Mouse (Mus musculus): ENCODE measurements around the gene Rflna. TPM values are rescaled to one million over a fixed set of nuclear protein-coding genes. Genes with fewer than 3 reads are reported as not detected.

The Rflna gene
- polyA plus RNA-seq, 1 experiment = not detected

GRCm38 (mm10) chr5:125057555-125058266, 54.7 kb downstream of the Rflna start:
- peak overlapping the region; percentile 43 for H3K4me3 ChIP-seq (replicated peaks; ENCODE audit: control insufficient read depth, low read depth, low read length)
- WGBS = 5% methylated on average over 29 of the region's 29 CpGs
- TF ChIP-seq POLR2A (IDR thresholded peaks at IDR 0.05; ENCODE audit: borderline replicate concordance, control insufficient read depth, low read depth, low read length) = no peak
- no peak for TF ChIP-seq CTCF (IDR thresholded peaks at IDR 0.05; ENCODE audit: control insufficient read depth, insufficient read depth, low read length)
- peak overlapping the region; percentile 39; the same call in 1 of the 2 replicates for H3K27ac ChIP-seq (ENCODE audit: control insufficient read depth, insufficient read depth, low read depth, low read length, poor library complexity)
- peaks cover 22% of the 10 kb centered on the region for H3K4me1 ChIP-seq (ENCODE audit: control insufficient read depth, insufficient read depth, low read length)

- no peak for TF ChIP-seq POLR2A (IDR thresholded peaks at IDR 0.05; ENCODE audit: borderline replicate concordance, control insufficient read depth, low read depth, low read length)
- TF ChIP-seq CTCF (IDR thresholded peaks at IDR 0.05; ENCODE audit: control insufficient read depth, insufficient read depth, low read length) = no peak
- peaks cover 20% of the 10 kb centered on the region for H3K4me1 ChIP-seq (ENCODE audit: control insufficient read depth, insufficient read depth, low read length)
- 2% methylated on average over 29 of the region's 29 CpGs for WGBS
- H3K27ac ChIP-seq (ENCODE audit: control insufficient read depth, insufficient read depth, low read depth, low read length, poor library complexity) = peak overlapping the region; percentile 39; the same call in 1 of the 2 replicates
- H3K4me3 ChIP-seq (replicated peaks; ENCODE audit: control insufficient read depth, low read depth, low read length) = peak overlapping the region; percentile 43
Observed at GRCm38 (mm10) chr5:125058267-125058668, 55.2 kb downstream of the Rflna start.

Other genes with a start within 250 kb of the Rflna start
- gene Ccdc92, start 140.8 kb upstream of the Rflna start, polyA plus RNA-seq (2011; ENCODE audit: insufficient read depth, insufficient read length, low replicate concordance, missing spikeins) = 2.8 and 2.9 TPM in 2 replicates
- 10.8 and 12.2 TPM in 2 replicates for gene Zfp664, start 140.5 kb upstream of the Rflna start, polyA plus RNA-seq (2011; ENCODE audit: insufficient read depth, insufficient read length, low replicate concordance, missing spikeins)
- 20.4 and 46.9 TPM in 2 replicates for gene Ncor2, start 176.0 kb downstream of the Rflna start, polyA plus RNA-seq (2011; ENCODE audit: insufficient read depth, insufficient read length, low replicate concordance, missing spikeins)

Data from bone marrow, adult 2 months (tissue).